8 mouse cellular contexts compared by ENCODE assay signal in genomic region chr4:108834115-108834970, GRCm38 (mm10). TPM values are rescaled to one million over a fixed set of nuclear protein-coding genes. Genes with fewer than 3 reads are reported as not detected.
DNase-seq lines count a peak whose midpoint lies in the region; ATAC-seq and TF ChIP-seq lines count a peak whose summit lies in the region.

Gene Txndc12 (plus strand): TSS chr4:108834601.

- H3K36me3 ChIP-seq in ES-Bruce4 (ENCODE audit: control insufficient read depth, insufficient read depth, low read length, poor library complexity, severe bottlenecking) = peaks cover 7% of the 10 kb centered on the region; the same call in 1 of the 2 replicates
- peaks cover 10% of the 10 kb centered on the region; the same call in 1 of the 2 replicates for H3K36me3 ChIP-seq in forebrain, embryonic 12.5 days (replicated peaks)
- 0 out of 2 replicates have a peak, but pooled peaks cover 3% of the 10 kb centered on the region for H3K36me3 ChIP-seq in heart, postnatal 0 days (replicated peaks; ENCODE audit: control insufficient read depth, insufficient read depth, low read length)
- peaks cover 3% of the 10 kb centered on the region; the same call in 1 of the 2 replicates for H3K36me3 ChIP-seq in liver, embryonic 16.5 days (ENCODE audit: control insufficient read depth, insufficient read depth)
- H3K36me3 ChIP-seq in neural tube, embryonic 13.5 days = peaks cover 10% of the 10 kb centered on the region
- no peaks in the 10 kb centered on the region for H3K36me3 ChIP-seq in testis, adult 2 months (ENCODE audit: control insufficient read depth, insufficient read depth, low read length)

- H3K4me2 ChIP-seq in forebrain, embryonic 12.5 days = peak within 1 kb of the TSS; percentile 80
- peak within 1 kb of the TSS; percentile 84 for H3K4me2 ChIP-seq in heart, postnatal 0 days (ENCODE audit: low read depth, low read length)
- peak within 1 kb of the TSS; percentile 97 for H3K4me2 ChIP-seq in liver, embryonic 16.5 days (ENCODE audit: low read depth, low read length)
- H3K4me2 ChIP-seq in neural tube, embryonic 13.5 days = peak within 1 kb of the TSS; percentile 76

- H3K9ac ChIP-seq in ES-Bruce4 (ENCODE audit: low read depth, poor library complexity, severe bottlenecking) = peak within 1 kb of the TSS; percentile 95
- H3K9ac ChIP-seq in forebrain, embryonic 12.5 days = peak within 1 kb of the TSS; percentile 99
- peak within 1 kb of the TSS; percentile 96 for H3K9ac ChIP-seq in heart, postnatal 0 days (replicated peaks; ENCODE audit: low read depth, low read length)
- H3K9ac ChIP-seq in liver, embryonic 16.5 days (ENCODE audit: low read depth, low read length) = peak within 1 kb of the TSS; percentile 95
- peak within 1 kb of the TSS; percentile 97 for H3K9ac ChIP-seq in neural tube, embryonic 13.5 days

- peak within 1 kb of the TSS; percentile 97 for H3K4me3 ChIP-seq in ES-Bruce4 (ENCODE audit: low read depth, low read length)
- H3K4me3 ChIP-seq in forebrain, embryonic 12.5 days (replicated peaks) = peak within 1 kb of the TSS; percentile 96
- peak within 1 kb of the TSS; percentile 84 for H3K4me3 ChIP-seq in heart, postnatal 0 days (ENCODE audit: low read depth, low read length)
- H3K4me3 ChIP-seq in liver, embryonic 16.5 days (ENCODE audit: low read depth, low read length) = peak within 1 kb of the TSS; percentile 93
- peak within 1 kb of the TSS; percentile 89 for H3K4me3 ChIP-seq in neural tube, embryonic 13.5 days
- H3K4me3 ChIP-seq in testis, adult 2 months (ENCODE audit: control insufficient read depth, low read depth, low read length) = peak within 1 kb of the TSS; percentile 90

- H3K27me3 ChIP-seq in ES-Bruce4 (ENCODE audit: control insufficient read depth, insufficient read depth, low read length, poor library complexity, severe bottlenecking) = no peaks in the 10 kb centered on the region
- H3K27me3 ChIP-seq in forebrain, embryonic 12.5 days = no peaks in the 10 kb centered on the region
- H3K27me3 ChIP-seq in heart, postnatal 0 days (ENCODE audit: control insufficient read depth, insufficient read depth, low read length) = no peaks in the 10 kb centered on the region
- no peaks in the 10 kb centered on the region for H3K27me3 ChIP-seq in liver, embryonic 16.5 days (ENCODE audit: control insufficient read depth, insufficient read depth, low read depth, low read length)
- no peaks in the 10 kb centered on the region for H3K27me3 ChIP-seq in neural tube, embryonic 13.5 days
- H3K27me3 ChIP-seq in testis, adult 2 months (ENCODE audit: control insufficient read depth, insufficient read depth, low read length) = no peaks in the 10 kb centered on the region

- peak within 1 kb of the TSS; percentile 97 for H3K27ac ChIP-seq in ES-Bruce4 (ENCODE audit: insufficient read depth, low read length)
- peak within 1 kb of the TSS; percentile 99 for H3K27ac ChIP-seq in forebrain, embryonic 12.5 days
- H3K27ac ChIP-seq in heart, postnatal 0 days (ENCODE audit: low read depth) = peak within 1 kb of the TSS; percentile 99
- peak within 1 kb of the TSS; percentile 94 for H3K27ac ChIP-seq in liver, embryonic 16.5 days (ENCODE audit: low read length)
- peak within 1 kb of the TSS; percentile 100 for H3K27ac ChIP-seq in neural tube, embryonic 13.5 days (replicated peaks)
- peak within 1 kb of the TSS; percentile 96 for H3K27ac ChIP-seq in testis, adult 2 months (ENCODE audit: control insufficient read depth, insufficient read depth, low read depth, low read length)

- H3K4me1 ChIP-seq in ES-Bruce4 (ENCODE audit: control insufficient read depth, insufficient read depth, low read length) = no peaks in the 10 kb centered on the region
- peaks cover 36% of the 10 kb centered on the region for H3K4me1 ChIP-seq in forebrain, embryonic 12.5 days
- H3K4me1 ChIP-seq in heart, postnatal 0 days (ENCODE audit: control insufficient read depth, insufficient read depth) = peaks cover 43% of the 10 kb centered on the region
- peaks cover 7% of the 10 kb centered on the region for H3K4me1 ChIP-seq in liver, embryonic 16.5 days (ENCODE audit: control insufficient read depth, low read depth, low read length)
- H3K4me1 ChIP-seq in neural tube, embryonic 13.5 days (replicated peaks) = peaks cover 51% of the 10 kb centered on the region
- H3K4me1 ChIP-seq in testis, adult 2 months (ENCODE audit: control insufficient read depth, insufficient read depth, low read length) = peaks cover 5% of the 10 kb centered on the region

- ATAC-seq in forebrain, embryonic 12.5 days (ENCODE audit: low FRiP score) = peak; percentile 79
- ATAC-seq in heart, postnatal 0 days (ENCODE audit: insufficient read depth, low read depth) = peak; percentile 70
- peak; percentile 58 for ATAC-seq in liver, embryonic 16.5 days (ENCODE audit: low read depth)
- peak; percentile 84 for ATAC-seq in neural tube, embryonic 13.5 days (ENCODE audit: low read depth)

- no peak for TF ChIP-seq CTCF in ES-Bruce4 (IDR thresholded peaks at IDR 0.05; ENCODE audit: low read depth, low read length)
- no peak for TF ChIP-seq CTCF in heart, postnatal 0 days (IDR thresholded peaks at IDR 0.05; ENCODE audit: low read depth)
- no peak for TF ChIP-seq CTCF in testis, adult 2 months (IDR thresholded peaks at IDR 0.05; ENCODE audit: control insufficient read depth, insufficient read depth, insufficient replicate concordance, low read depth, low read length)

- TF ChIP-seq EP300 in ES-Bruce4 (IDR thresholded peaks at IDR 0.05; ENCODE audit: insufficient read depth, low read depth, low read length) = no peak
- peak; percentile 68 for TF ChIP-seq EP300 in heart, postnatal 0 days (IDR thresholded peaks at IDR 0.05; ENCODE audit: low read depth)

- TF ChIP-seq POLR2A in ES-Bruce4 (IDR thresholded peaks at IDR 0.05; ENCODE audit: insufficient read depth, low read length) = peak; percentile 38
- peak; percentile 47; the same call in 1 of the 2 replicates for TF ChIP-seq POLR2A in testis, adult 2 months (IDR thresholded peaks at IDR 0.05; ENCODE audit: control insufficient read depth, low read depth, low read length)

- WGBS in forebrain, embryonic 12.5 days = under 1% methylated on average over 34 of the region's 34 CpGs
- WGBS in heart, postnatal 0 days = under 1% methylated on average over 34 of the region's 34 CpGs
- under 1% methylated on average over 34 of the region's 34 CpGs for WGBS in liver, embryonic 16.5 days (ENCODE audit: insufficient replicate concordance)
- under 1% methylated on average over 34 of the region's 34 CpGs for WGBS in neural tube, embryonic 13.5 days

- no peaks in the 10 kb centered on the region for H3K9me3 ChIP-seq in ES-Bruce4 (replicated peaks; ENCODE audit: control insufficient read depth, insufficient read depth, low read length, poor library complexity, severe bottlenecking)
- no peaks in the 10 kb centered on the region for H3K9me3 ChIP-seq in forebrain, embryonic 12.5 days
- no peaks in the 10 kb centered on the region for H3K9me3 ChIP-seq in heart, postnatal 0 days (replicated peaks; ENCODE audit: control insufficient read depth, low read length)
- H3K9me3 ChIP-seq in liver, embryonic 16.5 days (replicated peaks; ENCODE audit: control insufficient read depth, low read length) = no peaks in the 10 kb centered on the region
- H3K9me3 ChIP-seq in neural tube, embryonic 13.5 days = no peaks in the 10 kb centered on the region

- DNase-seq in c-Kit-positive CD71-positive TER-119-positive erythroid progenitor cells, embryonic 14.5 days (ENCODE audit: low spot score) = peak; percentile 80
- peak; percentile 95 for DNase-seq in heart, postnatal 0 days (ENCODE audit: low spot score)
- peak; percentile 90 to 95 for DNase-seq in kidney, postnatal 4 days

RNA-seq across cellular contexts. Expression of gene Txndc12, which starts in this region (rescaled TPM):
- 90.6 and 99.2 TPM in 2 replicates for polyA plus RNA-seq in ES-Bruce4 (2011; ENCODE audit: insufficient read depth, insufficient read length, low read depth, missing spikeins)
- 96.1 and 96.6 TPM in 2 replicates for polyA plus RNA-seq in forebrain, embryonic 12.5 days (2016; fragmentation: Nextera tagmentation; extraction: Ambion mirVana)
- total RNA-seq in heart, postnatal 0 days (2014; rRNA removed; ENCODE audit: low replicate concordance) = 37.7 and 57.6 TPM in 2 replicates
- polyA plus RNA-seq in heart, postnatal 0 days (2015; fragmentation: Nextera tagmentation; extraction: Ambion mirVana) = 73.5 and 86.8 TPM in 2 replicates
- 27.5 and 27.8 TPM in 2 replicates for polyA plus RNA-seq in liver, embryonic 16.5 days (2015; fragmentation: Nextera tagmentation; extraction: Ambion mirVana)
- 78.3 and 79.2 TPM in 2 replicates for polyA plus RNA-seq in neural tube, embryonic 13.5 days (2015; fragmentation: Nextera tagmentation; extraction: Ambion mirVana)
- polyA plus RNA-seq in testis, adult 2 months (2012; rRNA removed) = 21.6 and 24.0 TPM in 2 replicates

Comparison
In these comparisons a context has a peak if more than half of its experiments do, and no peak if none do; other contexts are left out.
1. Peak in every context shown above with its lines: DNase-seq, ATAC-seq, H3K4me3 ChIP-seq and H3K27ac ChIP-seq.